Mouse (Mus musculus): ENCODE measurements around the gene Tnnt3. TPM values are rescaled to one million over a fixed set of nuclear protein-coding genes. Genes with fewer than 3 reads are reported as not detected.
A peak's percentile ranks its signal among the peaks of the same experiment; 100 is the strongest.

Tnnt3 gene
- total RNA-seq, 2 experiments from 2014 or later = 1.2 to 1.4 TPM

DNA sequence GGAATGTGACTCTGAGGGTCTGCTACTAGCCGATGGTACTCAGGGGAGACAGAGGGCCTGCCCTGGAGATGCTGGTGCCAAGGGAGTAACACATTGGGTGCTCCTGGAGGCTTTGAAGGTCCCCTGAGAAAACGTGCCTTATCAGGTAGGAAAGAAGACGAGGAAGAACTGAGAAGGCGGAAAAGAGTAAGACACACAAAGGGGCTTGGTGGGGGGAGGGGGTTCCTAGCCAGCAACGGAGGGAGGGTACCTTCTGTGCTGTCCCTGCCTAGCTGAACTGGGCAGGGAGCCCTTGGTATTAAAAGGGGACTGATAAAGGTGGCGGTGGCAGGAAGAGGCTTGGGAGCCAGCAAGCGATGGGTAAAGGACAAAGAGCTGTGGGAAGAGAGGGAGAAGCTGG is 23.0 kb upstream of the Tnnt3 start:
- no peak for DNase-seq
- intact Hi-C loops (cut with DNase I) = no loop called here

DNA sequence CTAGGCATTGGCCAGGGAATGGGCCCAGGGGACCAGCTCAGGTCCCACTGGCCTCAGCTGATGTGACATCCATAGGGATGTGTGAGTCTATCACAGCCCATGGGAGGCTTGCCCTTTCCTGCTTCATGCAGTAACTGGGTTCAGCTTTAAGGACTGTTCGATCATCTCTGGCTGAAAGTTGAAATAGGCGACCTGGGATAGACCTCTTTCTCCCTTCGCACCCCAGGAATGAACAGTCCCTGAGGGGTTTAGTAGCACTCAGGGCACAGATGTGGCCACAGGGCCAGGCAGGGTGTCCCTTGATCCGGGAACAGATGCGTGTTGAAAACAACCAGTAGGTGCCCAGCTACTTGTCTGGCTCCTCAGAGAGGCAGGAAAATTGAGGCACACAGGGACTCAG is 22.4 kb upstream of the Tnnt3 start:
- no peak for DNase-seq
- intact Hi-C loops (cut with DNase I) = no loop called here

DNA sequence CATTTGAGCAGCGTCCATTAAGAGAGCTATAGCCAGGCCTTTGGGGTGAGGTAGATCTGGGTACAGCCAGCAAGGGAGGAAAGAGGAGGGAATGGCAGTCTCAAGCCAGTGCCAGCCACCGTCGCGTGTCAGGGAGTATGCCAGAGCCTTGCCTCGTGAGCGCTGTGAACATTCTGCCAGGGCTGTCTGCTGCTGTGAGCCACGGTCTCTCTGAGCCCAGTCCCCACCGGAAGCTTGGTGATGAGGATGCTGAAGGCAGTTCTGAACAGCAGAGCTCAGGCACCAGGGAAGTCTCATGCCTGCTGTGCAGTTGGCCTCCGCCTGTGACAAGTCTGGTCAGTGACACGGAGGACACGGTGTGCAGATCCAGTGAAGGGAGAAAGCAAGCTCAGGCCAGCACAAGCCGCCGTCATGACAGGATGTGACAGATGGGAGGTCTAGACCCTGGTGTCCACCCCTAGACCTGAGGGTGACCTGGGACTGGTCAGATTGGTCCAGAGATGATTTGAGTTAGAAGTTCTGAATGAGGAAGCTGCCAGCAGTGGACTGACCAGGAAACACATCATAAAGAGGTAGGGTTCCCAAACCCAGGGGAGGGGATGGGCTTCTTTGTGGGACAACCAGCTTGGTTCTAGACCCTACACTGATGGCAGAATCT is 21.7 kb upstream of the Tnnt3 start:
- DNase-seq = peak in 1 of 2 experiments; percentile 66
- intact Hi-C loops (cut with DNase I) = no loop called here

DNA sequence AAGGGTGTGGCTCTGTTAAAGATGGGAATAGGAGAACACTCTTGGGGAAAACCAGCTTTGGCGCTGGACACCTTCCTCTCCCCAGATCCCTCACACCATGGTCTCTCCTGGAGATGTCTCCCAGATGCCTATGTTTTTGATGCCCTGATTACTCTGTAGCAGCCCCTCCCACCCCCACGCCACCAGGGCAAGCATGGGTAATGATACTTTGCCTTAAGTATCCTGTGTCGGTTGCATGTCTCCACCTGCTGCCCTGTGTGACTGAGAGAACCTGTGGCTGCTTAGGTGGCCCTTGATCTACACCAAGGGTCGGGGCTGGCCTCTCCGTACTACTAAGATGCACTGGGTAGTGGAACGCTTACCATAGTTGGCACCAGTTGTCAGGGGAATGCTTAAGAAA is 20.6 kb upstream of the Tnnt3 start:
- DNase-seq = peak in 1 of 2 experiments; percentile 4
- intact Hi-C loops (cut with DNase I) = no loop called here

DNA sequence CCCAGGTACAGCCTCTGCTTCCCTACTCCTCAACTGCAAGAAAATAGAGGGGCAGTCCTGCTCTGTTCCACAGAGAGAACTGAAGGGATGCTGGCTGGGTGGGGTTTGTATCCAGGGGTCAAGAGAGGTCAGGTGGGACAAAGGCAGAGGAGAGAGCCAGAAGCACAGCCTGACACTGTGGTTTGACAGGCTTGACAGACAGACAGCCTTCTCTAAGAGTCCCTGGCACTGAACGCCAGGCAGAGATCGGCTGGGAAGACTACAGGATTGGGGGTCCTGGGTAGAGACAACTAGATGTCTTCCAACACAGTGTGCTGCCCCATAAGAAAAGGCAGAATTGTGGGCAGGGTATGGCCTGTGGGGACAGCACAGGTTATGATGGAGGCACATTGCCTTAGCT is 20.1 kb upstream of the Tnnt3 start:
- DNase-seq = peak in 1 of 2 experiments; percentile 15
- intact Hi-C loops (cut with DNase I) = no loop called here

DNA sequence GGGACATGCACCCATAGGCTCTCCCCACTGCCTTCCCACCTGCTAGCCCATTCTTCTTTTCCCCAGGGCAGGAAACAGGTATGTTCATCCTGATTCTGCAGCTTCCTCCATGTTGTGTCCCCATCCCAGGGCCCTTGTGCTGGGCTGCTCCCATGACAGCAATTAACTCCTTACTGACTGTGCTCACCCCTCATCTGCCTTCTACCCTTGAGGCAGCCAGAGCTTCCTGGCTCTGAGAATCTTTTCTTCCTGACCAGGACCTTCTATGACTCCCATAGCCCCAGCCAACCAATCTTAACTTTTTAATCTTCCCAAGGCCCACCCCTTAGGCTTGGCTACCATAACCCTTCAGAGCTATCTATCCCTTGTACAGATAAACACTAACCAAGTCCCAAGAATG is 19.3 kb upstream of the Tnnt3 start:
- intact Hi-C loops (cut with DNase I) = no loop called here

DNA sequence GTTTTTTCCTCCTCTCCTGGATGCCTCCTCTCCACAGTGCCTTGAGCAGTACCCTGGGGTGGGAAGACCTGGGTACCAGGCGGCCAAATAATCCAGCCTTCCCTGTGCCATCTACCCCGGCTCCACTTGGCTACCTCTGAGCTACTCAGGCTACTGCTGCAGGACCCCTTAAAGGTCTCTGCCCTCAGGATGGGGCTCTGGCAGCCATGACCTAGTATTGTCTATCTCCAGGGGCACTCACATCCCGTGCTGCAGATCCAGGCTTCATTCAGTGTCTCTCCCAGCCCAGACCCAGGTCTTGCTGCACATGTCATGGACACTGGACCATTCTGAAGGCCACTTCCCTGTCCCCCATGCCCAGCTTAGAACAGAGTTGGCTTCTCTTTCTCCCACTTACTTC is 18.8 kb upstream of the Tnnt3 start:
- DNase-seq = no peak
- intact Hi-C loops (cut with DNase I) = loop anchor here (2.0 to 5.0 kb wide), 2 partner anchors 42 to 99 kb away; no protein-coding TSS in a partner anchor

More for the DNA sequence above, 19.3 kb upstream of the Tnnt3 start:
- DNase-seq = no peak

DNA sequence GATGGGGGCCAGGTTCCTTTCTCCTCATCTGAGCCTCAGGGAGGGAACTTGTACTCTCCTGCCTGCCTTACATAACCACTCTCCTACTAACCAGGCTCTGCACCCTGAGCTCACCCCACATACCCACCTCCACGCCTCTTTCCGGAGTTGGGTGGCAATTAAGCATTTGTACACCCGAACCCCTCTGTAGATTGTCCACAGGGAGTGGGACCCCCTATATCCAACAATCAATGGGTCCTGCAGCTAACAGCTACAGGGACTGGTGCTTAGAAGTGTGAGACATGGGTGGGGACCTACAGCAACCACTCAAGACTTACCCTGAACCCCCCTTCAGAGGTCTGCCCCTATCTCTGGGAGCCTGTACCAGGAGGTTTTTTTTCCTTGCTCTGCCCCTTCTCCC is 18.0 kb upstream of the Tnnt3 start:
- intact Hi-C loops (cut with DNase I) = loop anchor here (2.0 to 5.0 kb wide), 2 partner anchors 42 to 98 kb away; no protein-coding TSS in a partner anchor
- DNase-seq = no peak

DNA sequence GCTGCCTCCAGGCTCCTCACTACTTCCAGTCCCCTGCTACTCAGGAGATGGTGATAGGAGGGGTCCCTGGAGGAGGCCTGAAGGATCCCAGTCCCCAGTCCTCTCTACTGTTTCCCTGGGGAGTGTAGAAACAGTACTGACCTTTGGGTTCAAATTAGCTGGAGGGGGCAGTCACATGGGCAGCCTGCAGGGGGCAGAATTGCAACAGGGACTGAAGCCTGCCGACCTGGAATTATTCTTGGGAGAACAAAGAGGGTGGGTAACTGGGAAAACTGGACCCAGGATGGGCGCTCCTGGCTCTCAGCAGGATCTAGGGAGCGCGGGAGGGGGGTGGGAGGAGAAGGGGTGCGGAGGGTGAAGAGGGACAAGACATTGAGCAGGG is 17.5 kb upstream of the Tnnt3 start:
- intact Hi-C loops (cut with DNase I) = loop anchor here (2.0 to 5.0 kb wide), 2 partner anchors 41 to 98 kb away; no protein-coding TSS in a partner anchor
- DNase-seq = peak; percentile 84 to 86

DNA sequence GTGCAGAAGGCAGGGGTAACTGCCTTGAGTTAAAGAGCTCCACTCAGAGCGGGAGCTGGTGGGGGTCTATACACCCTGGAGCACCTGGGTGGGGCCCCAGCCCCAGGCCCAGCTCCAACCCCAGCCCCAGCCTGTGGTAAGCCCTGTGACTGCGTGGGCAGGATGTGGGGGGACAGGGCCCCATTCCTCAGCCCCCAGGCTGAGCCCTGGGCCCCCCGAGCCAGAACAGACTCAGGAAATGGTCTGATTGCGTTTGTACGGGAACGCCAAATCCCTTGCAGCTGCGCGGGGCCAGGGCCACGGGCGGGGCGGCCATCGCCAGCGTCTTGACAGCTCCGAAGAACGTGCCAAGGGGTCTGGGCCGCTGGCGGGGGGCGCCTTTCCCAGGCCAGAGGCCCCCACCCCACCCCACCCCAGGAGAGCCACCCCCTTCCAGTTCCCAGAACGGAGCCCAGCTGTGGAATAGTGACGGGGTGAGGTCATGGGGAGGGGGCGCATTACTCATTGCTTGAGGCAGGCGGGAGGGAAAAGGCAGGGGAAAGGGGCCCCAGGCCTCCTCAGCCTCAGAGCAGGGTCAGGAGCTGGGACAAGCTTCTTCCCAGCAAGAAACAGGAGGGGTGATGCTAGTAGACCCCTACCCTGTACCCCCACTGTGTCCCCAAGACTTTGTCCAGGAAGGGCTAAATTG is 16.9 kb upstream of the Tnnt3 start:
- intact Hi-C loops (cut with DNase I) = loop anchor here (2.0 to 5.0 kb wide), 3 partner anchors 41 to 193 kb away; no protein-coding TSS in a partner anchor
- DNase-seq = peak; percentile 82 to 84

DNA sequence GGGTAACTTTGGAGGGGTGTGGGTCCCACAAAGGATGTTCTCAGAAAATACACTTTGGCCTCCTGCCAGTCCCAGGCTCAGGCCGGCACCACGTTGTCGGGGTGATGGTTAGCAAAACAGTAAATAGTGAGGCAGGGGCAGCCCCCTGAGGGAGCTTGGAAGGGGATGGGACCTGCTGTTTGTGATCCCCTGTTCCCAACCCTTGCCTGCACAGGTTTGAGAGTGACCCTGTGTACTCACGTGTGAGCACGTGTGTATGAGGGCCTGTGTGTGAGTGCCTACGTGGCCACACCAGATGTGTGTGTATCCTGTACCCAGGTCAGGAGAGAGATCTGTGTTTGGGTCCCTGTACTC is 16.4 kb upstream of the Tnnt3 start:
- DNase-seq = peak in 1 of 2 experiments; percentile 47
- intact Hi-C loops (cut with DNase I) = loop anchor here (2.0 to 5.0 kb wide), 2 partner anchors 40 to 193 kb away; no protein-coding TSS in a partner anchor

DNA sequence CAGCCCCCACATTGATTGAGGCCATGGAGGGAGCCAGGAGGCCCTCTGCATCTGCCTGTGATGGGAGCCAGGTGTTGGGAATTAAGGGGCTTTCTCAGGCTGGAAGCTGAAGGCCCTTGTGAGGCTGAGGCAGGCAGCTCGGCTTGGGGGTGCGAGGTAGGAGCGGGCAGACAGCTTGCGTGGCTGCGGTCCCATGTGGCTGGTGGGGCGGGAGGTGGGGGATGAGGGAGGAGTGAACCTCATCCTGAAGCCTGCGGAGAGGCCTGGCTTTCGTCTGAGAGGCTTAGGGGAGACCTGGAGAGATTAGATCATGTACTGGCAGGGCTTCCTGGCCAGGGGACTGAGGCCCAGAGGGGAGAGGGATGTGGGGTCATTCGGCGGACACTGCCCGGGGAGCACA is 15.5 kb upstream of the Tnnt3 start:
- intact Hi-C loops (cut with DNase I) = loop anchor here (2.0 to 5.0 kb wide), 2 partner anchors 39 to 192 kb away; no protein-coding TSS in a partner anchor
- DNase-seq = peak in 1 of 2 experiments; percentile 52

DNA sequence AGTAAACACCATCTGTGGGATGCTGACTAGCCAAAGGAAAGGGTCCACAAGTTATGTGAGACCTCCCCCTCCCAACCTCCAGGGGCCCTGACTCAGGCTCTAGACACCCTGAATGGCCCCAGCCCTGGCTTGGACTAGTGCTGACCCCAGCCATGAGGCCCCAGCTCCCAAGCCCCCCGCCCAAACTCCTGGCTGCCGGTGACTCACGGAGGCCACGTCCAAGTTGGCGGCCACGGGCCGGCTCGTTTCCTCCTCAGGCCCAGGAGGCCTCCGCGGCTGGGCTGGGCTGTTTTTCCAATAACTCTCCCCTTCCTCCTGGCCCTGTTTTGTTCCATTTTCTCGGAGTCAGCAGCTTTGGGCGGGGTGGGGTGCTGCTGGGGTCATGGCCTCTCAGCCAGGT is 13.9 kb upstream of the Tnnt3 start:
- intact Hi-C loops (cut with DNase I) = loop anchor here (5.0 kb wide), 1 partner anchor 38 kb away; no protein-coding TSS in a partner anchor
- DNase-seq = peak; percentile 77 to 80

DNA sequence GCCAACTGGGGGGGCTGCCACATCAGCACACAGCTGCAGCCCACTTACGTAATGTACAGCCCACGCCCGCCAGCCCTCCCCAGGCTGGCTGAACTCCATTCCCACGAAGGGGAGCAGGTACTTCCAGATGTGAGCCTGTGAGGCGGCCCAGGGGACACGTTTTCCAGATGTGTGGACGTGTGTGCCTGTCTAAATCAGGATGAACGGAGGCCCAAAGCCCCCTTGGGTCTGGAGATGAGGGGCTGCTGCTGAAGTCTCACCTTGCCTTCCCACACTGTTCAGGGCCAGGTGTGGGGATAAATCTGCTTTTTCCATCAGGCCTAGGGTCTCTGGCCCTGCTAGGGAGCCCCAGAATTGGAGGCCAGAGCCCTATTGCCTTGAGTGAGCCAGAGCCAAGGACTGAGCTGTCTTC is 11.9 kb upstream of the Tnnt3 start:
- no peak for DNase-seq
- intact Hi-C loops (cut with DNase I) = no loop called here

DNA sequence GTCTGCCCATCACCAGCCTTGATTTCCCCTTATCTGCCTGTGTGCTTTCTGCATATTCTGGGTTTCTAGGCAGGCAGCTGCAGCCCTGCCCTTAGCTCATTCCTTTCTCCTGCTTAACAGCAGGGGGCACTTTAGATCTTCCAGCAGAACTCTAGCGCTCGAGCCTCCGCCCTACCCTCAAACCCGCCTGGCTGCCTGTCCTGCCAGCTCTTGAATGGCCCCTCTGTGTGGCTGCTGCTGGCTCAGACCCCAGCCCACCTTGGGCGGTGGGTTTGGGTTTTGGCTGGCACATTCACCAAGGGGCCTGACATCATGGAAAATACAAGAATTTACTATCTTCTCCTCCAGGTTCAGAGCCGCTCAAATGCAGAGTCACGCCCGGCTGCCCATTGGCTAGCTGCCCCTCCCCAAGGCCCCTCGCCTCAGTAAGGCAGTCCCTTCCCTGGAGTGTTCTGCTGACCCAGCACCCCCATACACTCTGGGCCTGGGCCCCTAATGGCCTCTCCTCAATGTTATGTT is 11.2 kb upstream of the Tnnt3 start:
- DNase-seq = no peak
- intact Hi-C loops (cut with DNase I) = no loop called here

DNA sequence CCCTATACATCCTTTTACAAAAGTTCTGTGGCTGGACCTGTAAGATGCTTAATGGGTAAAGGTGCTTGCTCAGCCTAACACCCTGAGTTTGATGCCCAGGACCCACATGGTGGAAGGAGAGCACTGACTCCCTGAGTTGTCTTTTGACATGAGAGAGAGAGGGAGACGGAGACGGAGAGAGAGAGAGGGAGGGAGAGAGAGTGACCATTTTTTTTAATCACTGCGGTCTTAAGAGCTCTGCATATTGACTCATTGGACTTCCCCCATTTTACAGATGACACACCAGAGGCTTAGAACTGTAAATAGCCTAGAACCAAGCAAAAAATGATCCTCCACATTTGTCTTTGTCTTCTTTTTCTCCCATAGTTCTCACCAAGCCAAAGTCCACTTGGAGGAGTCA is 10.6 kb upstream of the Tnnt3 start:
- DNase-seq = no peak
- intact Hi-C loops (cut with DNase I) = no loop called here

DNA sequence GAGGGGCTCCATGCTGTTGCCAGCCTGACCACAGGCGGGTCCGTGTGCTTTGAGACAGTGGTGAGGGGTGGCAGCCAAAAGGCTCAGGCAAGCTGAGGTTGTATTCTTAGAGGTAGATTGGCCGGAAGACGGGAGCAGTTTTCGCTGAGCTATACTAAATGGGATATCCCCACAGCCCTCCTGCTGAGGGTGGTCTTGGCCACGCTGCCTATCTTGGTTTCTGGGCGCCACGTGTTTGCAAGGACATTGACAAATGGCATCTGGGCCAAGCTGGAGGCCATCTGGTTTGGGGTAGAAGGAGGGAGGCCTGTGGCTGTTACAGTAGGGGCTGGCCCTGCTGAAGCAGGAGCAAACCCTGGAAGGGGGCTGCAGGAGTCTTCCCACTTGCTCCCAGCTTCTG is 5.1 kb upstream of the Tnnt3 start:
- intact Hi-C loops (cut with DNase I) = no loop called here
- no peak for DNase-seq

DNA sequence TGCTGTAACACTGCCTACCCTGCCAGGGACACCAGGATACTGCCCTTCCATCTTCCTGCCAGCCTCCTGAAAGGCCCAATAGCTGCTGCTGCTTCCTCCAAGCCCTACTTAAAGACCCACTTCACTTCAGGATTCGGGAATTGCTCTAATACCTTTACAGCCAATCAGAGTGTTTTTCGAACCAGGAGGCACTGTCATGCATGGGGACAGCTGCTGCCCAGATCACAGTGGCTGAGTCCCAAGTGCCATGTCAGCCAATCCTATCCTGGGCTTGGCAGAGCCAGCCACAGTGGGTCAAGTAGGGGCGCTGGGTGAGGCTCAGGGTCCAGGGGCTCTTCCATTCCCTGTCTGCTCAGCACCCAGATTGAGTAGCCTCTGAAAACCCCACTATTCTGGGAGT is 2.5 kb upstream of the Tnnt3 start:
- no peak for DNase-seq
- intact Hi-C loops (cut with DNase I) = loop anchor here (2.0 kb wide), 1 partner anchor 161 kb away; no protein-coding TSS in a partner anchor

DNA sequence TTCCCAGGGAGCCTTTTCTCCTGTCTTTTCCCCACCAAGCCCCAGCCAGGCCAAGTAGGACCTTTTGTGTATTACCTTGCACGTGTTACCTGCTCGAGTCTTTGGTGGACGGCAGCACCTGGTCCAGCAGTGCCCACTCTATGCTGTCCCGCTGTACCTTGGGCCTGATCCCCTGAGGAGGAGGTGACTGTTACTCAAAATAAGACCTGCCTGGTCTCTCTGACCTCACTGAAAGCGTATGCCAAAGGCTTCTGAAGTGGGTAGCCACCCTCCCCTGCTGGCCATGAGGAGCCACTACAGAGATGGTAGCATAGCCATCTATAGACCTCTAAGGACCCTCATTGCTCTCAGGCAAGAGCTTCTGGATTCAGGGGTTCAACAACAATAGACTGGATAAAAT is 1.8 kb upstream of the Tnnt3 start:
- no peak for DNase-seq
- intact Hi-C loops (cut with DNase I) = loop anchor here (1.0 to 2.0 kb wide), 2 partner anchors 56 to 162 kb away; no protein-coding TSS in a partner anchor

DNA sequence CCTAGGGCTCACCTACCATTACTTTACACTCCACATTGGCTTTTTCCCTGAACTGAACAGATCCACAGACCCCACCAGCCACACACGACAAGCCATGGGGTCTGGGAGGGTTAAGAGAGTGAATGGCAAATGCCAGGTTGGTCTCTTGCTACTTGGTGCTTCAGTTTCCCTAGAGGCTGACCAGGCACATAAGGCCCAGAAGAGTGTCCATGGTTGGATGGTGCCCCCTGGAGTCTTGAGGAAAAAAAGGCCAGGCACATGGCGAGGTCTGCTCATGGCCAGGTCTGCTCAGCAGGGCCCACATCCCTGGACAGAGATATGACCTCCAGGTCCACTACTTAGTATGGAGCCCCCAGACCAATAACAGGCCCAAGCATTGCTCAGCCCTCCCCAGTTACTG is 861 bp upstream of the Tnnt3 start:
- peak in 1 of 2 experiments; percentile 62 for DNase-seq
- intact Hi-C loops (cut with DNase I) = loop anchor here (1.0 to 2.0 kb wide), 2 partner anchors 57 to 163 kb away; no protein-coding TSS in a partner anchor

DNA sequence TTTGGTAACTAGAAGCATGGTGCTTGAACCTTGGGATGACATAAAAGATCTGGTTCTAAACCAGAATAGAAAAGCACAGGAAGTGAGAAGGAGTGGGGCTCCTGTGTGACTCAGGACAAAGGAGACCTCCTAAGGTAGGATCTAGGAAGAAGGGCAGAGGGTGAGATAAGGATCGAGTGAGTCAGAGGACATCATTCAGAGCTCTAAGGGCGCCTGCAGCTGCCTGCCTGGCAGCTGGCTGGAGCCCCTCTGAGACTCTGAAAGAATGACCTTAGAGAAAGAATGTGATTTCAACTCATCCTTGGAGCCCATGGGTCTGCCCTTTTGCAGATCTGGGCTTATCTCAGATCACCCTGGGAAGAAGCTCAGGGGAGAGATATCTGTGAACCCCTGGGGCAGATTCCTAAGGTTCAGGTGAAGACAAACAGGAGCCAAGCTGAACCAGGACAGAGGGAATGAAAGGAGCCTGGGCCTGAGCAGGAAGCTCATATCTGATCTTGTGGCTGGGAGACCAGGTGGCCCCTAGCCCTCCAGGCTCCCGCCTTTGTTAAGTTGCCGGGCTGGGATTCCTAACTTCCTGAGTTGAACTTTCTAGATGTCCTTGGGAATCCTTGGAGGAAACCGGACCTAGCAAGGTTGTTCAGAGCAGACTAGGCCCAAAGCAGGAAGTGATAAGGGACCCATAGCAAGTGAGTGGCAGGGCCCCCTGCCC is 530 bp downstream of the Tnnt3 start:
- no peak for DNase-seq
- intact Hi-C loops (cut with DNase I) = no loop called here

Data from heart, postnatal 14 days (tissue).